Mouse (Mus musculus): ENCODE measurements around the gene Gnaz. TPM values are rescaled to one million over a fixed set of nuclear protein-coding genes. Genes with fewer than 3 reads are reported as not detected.

Gene Gnaz
- polyA plus RNA-seq, 1 experiment, result 2.4 TPM

GRCm38 (mm10) chr10:74983176-74983575 is 16.2 kb downstream of the Gnaz start:
- no peak overlapping the region for H3K4me3 ChIP-seq (ENCODE audit: low read depth, low read length)
- WGBS, result 67% methylated on average over 8 of the region's 8 CpGs
- TF ChIP-seq CTCF (IDR thresholded peaks at IDR 0.05; ENCODE audit: extremely low read depth, insufficient read length, insufficient replicate concordance, low read depth, low read length), result no peak
- no peak for TF ChIP-seq POLR2A (IDR thresholded peaks at IDR 0.05; ENCODE audit: low read depth, low read length)

GRCm38 (mm10) chr10:74987698-74988470 is 20.9 kb downstream of the Gnaz start:
- no peaks in the 10 kb centered on the region for H3K27me3 ChIP-seq (ENCODE audit: control insufficient read depth, insufficient read depth, low read length)
- 0 out of 2 replicates have a peak, but pooled peaks cover 4% of the 10 kb centered on the region for H3K4me1 ChIP-seq (ENCODE audit: control insufficient read depth, insufficient read depth, insufficient read length, low read length)
- H3K27ac ChIP-seq (ENCODE audit: insufficient read depth, low read depth, low read length), result no peak overlapping the region
- TF ChIP-seq POLR2A (IDR thresholded peaks at IDR 0.05; ENCODE audit: low read depth, low read length) (no peak), CTCF (IDR thresholded peaks at IDR 0.05; ENCODE audit: extremely low read depth, insufficient read length, insufficient replicate concordance, low read depth, low read length) (no peak)
- no peaks in the 10 kb centered on the region for H3K36me3 ChIP-seq (ENCODE audit: control insufficient read depth, insufficient read depth, low read length)
- no peak overlapping the region for H3K4me3 ChIP-seq (ENCODE audit: low read depth, low read length)
- 19% methylated on average over 14 of the region's 14 CpGs for WGBS

More at GRCm38 (mm10) chr10:74983176-74983575, 16.2 kb downstream of the Gnaz start:
- H3K27me3 ChIP-seq (ENCODE audit: control insufficient read depth, insufficient read depth, low read length), result no peaks in the 10 kb centered on the region
- H3K36me3 ChIP-seq (ENCODE audit: control insufficient read depth, insufficient read depth, low read length), result no peaks in the 10 kb centered on the region
- no peak overlapping the region for H3K27ac ChIP-seq (ENCODE audit: insufficient read depth, low read depth, low read length)
- H3K4me1 ChIP-seq (ENCODE audit: control insufficient read depth, insufficient read depth, insufficient read length, low read length), result 0 out of 2 replicates have a peak, but pooled peaks cover 3% of the 10 kb centered on the region

- WGBS, result 79% methylated on average over 4 of the region's 4 CpGs
- TF ChIP-seq POLR2A (IDR thresholded peaks at IDR 0.05; ENCODE audit: low read depth, low read length) (no peak), CTCF (IDR thresholded peaks at IDR 0.05; ENCODE audit: extremely low read depth, insufficient read length, insufficient replicate concordance, low read depth, low read length) (peak; percentile 16; the same call in 1 of the 2 replicates)
- Histone ChIP-seq H3K36me3 (ENCODE audit: control insufficient read depth, insufficient read depth, low read length) (no peaks in the 10 kb centered on the region), H3K27me3 (ENCODE audit: control insufficient read depth, insufficient read depth, low read length) (no peaks in the 10 kb centered on the region), H3K4me1 (ENCODE audit: control insufficient read depth, insufficient read depth, insufficient read length, low read length) (0 out of 2 replicates have a peak, but pooled peaks cover 4% of the 10 kb centered on the region), H3K27ac (ENCODE audit: insufficient read depth, low read depth, low read length) (no peak overlapping the region), H3K4me3 (ENCODE audit: low read depth, low read length) (no peak overlapping the region)
Measured at GRCm38 (mm10) chr10:74989814-74990213, 22.8 kb downstream of the Gnaz start.

GRCm38 (mm10) chr10:74990584-74991322 is 23.8 kb downstream of the Gnaz start:
- WGBS, result 62% methylated on average over 26 of the region's 26 CpGs

GRCm38 (mm10) chr10:74994863-74995262 is 27.9 kb downstream of the Gnaz start:
- 11% methylated on average over 5 of the region's 5 CpGs for WGBS
- no peak overlapping the region for H3K27ac ChIP-seq (ENCODE audit: insufficient read depth, low read depth, low read length)
- TF ChIP-seq POLR2A (IDR thresholded peaks at IDR 0.05; ENCODE audit: low read depth, low read length), result no peak
- TF ChIP-seq CTCF (IDR thresholded peaks at IDR 0.05; ENCODE audit: extremely low read depth, insufficient read length, insufficient replicate concordance, low read depth, low read length), result no peak
- no peaks in the 10 kb centered on the region for H3K36me3 ChIP-seq (ENCODE audit: control insufficient read depth, insufficient read depth, low read length)
- H3K4me3 ChIP-seq (ENCODE audit: low read depth, low read length), result no peak overlapping the region
- H3K27me3 ChIP-seq (ENCODE audit: control insufficient read depth, insufficient read depth, low read length), result no peaks in the 10 kb centered on the region
- no peaks in the 10 kb centered on the region for H3K4me1 ChIP-seq (ENCODE audit: control insufficient read depth, insufficient read depth, insufficient read length, low read length)

More at GRCm38 (mm10) chr10:74990584-74991322, 23.8 kb downstream of the Gnaz start:
- Histone ChIP-seq H3K27me3 (ENCODE audit: control insufficient read depth, insufficient read depth, low read length) (no peaks in the 10 kb centered on the region), H3K36me3 (ENCODE audit: control insufficient read depth, insufficient read depth, low read length) (no peaks in the 10 kb centered on the region), H3K27ac (ENCODE audit: insufficient read depth, low read depth, low read length) (no peak overlapping the region), H3K4me1 (ENCODE audit: control insufficient read depth, insufficient read depth, insufficient read length, low read length) (0 out of 2 replicates have a peak, but pooled peaks cover 4% of the 10 kb centered on the region), H3K4me3 (ENCODE audit: low read depth, low read length) (no peak overlapping the region)
- TF ChIP-seq CTCF (IDR thresholded peaks at IDR 0.05; ENCODE audit: extremely low read depth, insufficient read length, insufficient replicate concordance, low read depth, low read length) (no peak), POLR2A (IDR thresholded peaks at IDR 0.05; ENCODE audit: low read depth, low read length) (no peak)

- Histone ChIP-seq H3K27ac (ENCODE audit: insufficient read depth, low read depth, low read length) (no peak overlapping the region), H3K4me1 (ENCODE audit: control insufficient read depth, insufficient read depth, insufficient read length, low read length) (no peaks in the 10 kb centered on the region), H3K27me3 (ENCODE audit: control insufficient read depth, insufficient read depth, low read length) (no peaks in the 10 kb centered on the region), H3K36me3 (ENCODE audit: control insufficient read depth, insufficient read depth, low read length) (no peaks in the 10 kb centered on the region), H3K4me3 (ENCODE audit: low read depth, low read length) (no peak overlapping the region)
- TF ChIP-seq POLR2A (IDR thresholded peaks at IDR 0.05; ENCODE audit: low read depth, low read length), result no peak
- no peak for TF ChIP-seq CTCF (IDR thresholded peaks at IDR 0.05; ENCODE audit: extremely low read depth, insufficient read length, insufficient replicate concordance, low read depth, low read length)
- 16% methylated on average over 17 of the region's 17 CpGs for WGBS
Measured at GRCm38 (mm10) chr10:74995377-74995776, 28.4 kb downstream of the Gnaz start.

GRCm38 (mm10) chr10:75001391-75001790 is 34.4 kb downstream of the Gnaz start:
- TF ChIP-seq POLR2A (IDR thresholded peaks at IDR 0.05; ENCODE audit: low read depth, low read length) (no peak), CTCF (IDR thresholded peaks at IDR 0.05; ENCODE audit: extremely low read depth, insufficient read length, insufficient replicate concordance, low read depth, low read length) (no peak)
- WGBS, result 94% methylated on average over 8 of the region's 8 CpGs
- no peak overlapping the region for H3K4me3 ChIP-seq (ENCODE audit: low read depth, low read length)

More at GRCm38 (mm10) chr10:75001391-75001790, 34.4 kb downstream of the Gnaz start:
- no peaks in the 10 kb centered on the region for H3K4me1 ChIP-seq (ENCODE audit: control insufficient read depth, insufficient read depth, insufficient read length, low read length)
- H3K36me3 ChIP-seq (ENCODE audit: control insufficient read depth, insufficient read depth, low read length), result no peaks in the 10 kb centered on the region
- no peaks in the 10 kb centered on the region for H3K27me3 ChIP-seq (ENCODE audit: control insufficient read depth, insufficient read depth, low read length)
- H3K27ac ChIP-seq (ENCODE audit: insufficient read depth, low read depth, low read length), result no peak overlapping the region
